Mouse (Mus musculus): ENCODE data around the gene C130050O18Rik. TPM values are rescaled to one million over a fixed set of nuclear protein-coding genes. Genes with fewer than 3 reads are reported as not detected.

C130050O18Rik gene
- polyA plus RNA-seq, 1 experiment: 0.04 TPM

- no peak for TF ChIP-seq GATA1 (IDR thresholded peaks at IDR 0.05; ENCODE audit: low read length)
Measured at GRCm38 (mm10) chr5:139427989-139428388, 22.9 kb downstream of the C130050O18Rik start.

- no peak for TF ChIP-seq GATA1 (IDR thresholded peaks at IDR 0.05; ENCODE audit: low read length)
Measured at GRCm38 (mm10) chr5:139429818-139430341, 24.8 kb downstream of the C130050O18Rik start.

GRCm38 (mm10) chr5:139432333-139432732, 27.3 kb downstream of the C130050O18Rik start:
- no peak for TF ChIP-seq GATA1 (IDR thresholded peaks at IDR 0.05; ENCODE audit: low read length)

- TF ChIP-seq GATA1 (IDR thresholded peaks at IDR 0.05; ENCODE audit: low read length): no peak
Measured at GRCm38 (mm10) chr5:139432747-139433508, 27.8 kb downstream of the C130050O18Rik start.

GRCm38 (mm10) chr5:139433842-139434568, 28.9 kb downstream of the C130050O18Rik start:
- TF ChIP-seq GATA1 (IDR thresholded peaks at IDR 0.05; ENCODE audit: low read length): no peak

- no peak for TF ChIP-seq GATA1 (IDR thresholded peaks at IDR 0.05; ENCODE audit: low read length)
Measured at GRCm38 (mm10) chr5:139434940-139435339, 29.9 kb downstream of the C130050O18Rik start.

GRCm38 (mm10) chr5:139437769-139438168, 32.7 kb downstream of the C130050O18Rik start:
- TF ChIP-seq GATA1 (IDR thresholded peaks at IDR 0.05; ENCODE audit: low read length): no peak

- no peak for TF ChIP-seq GATA1 (IDR thresholded peaks at IDR 0.05; ENCODE audit: low read length)
Measured at GRCm38 (mm10) chr5:139438440-139438839, 33.4 kb downstream of the C130050O18Rik start.

GRCm38 (mm10) chr5:139440451-139440850, 35.4 kb downstream of the C130050O18Rik start:
- TF ChIP-seq GATA1 (IDR thresholded peaks at IDR 0.05; ENCODE audit: low read length): no peak

GRCm38 (mm10) chr5:139440926-139441725, 36.0 kb downstream of the C130050O18Rik start:
- TF ChIP-seq GATA1 (IDR thresholded peaks at IDR 0.05; ENCODE audit: low read length): no peak

- no peak for TF ChIP-seq GATA1 (IDR thresholded peaks at IDR 0.05; ENCODE audit: low read length)
Measured at GRCm38 (mm10) chr5:139441726-139442018, 36.6 kb downstream of the C130050O18Rik start.

GRCm38 (mm10) chr5:139442428-139442827, 37.3 kb downstream of the C130050O18Rik start:
- TF ChIP-seq GATA1 (IDR thresholded peaks at IDR 0.05; ENCODE audit: low read length): no peak

- TF ChIP-seq GATA1 (IDR thresholded peaks at IDR 0.05; ENCODE audit: low read length): no peak
Measured at GRCm38 (mm10) chr5:139442962-139443361, 37.9 kb downstream of the C130050O18Rik start.

- no peak for TF ChIP-seq GATA1 (IDR thresholded peaks at IDR 0.05; ENCODE audit: low read length)
Measured at GRCm38 (mm10) chr5:139445258-139445657, 40.2 kb downstream of the C130050O18Rik start.

GRCm38 (mm10) chr5:139448025-139448424, 42.9 kb downstream of the C130050O18Rik start:
- TF ChIP-seq GATA1 (IDR thresholded peaks at IDR 0.05; ENCODE audit: low read length): no peak

Measured in G1E-ER4 (cell line).